ENCODE assay signal across 42 mouse cellular contexts in the genomic region with DNA sequence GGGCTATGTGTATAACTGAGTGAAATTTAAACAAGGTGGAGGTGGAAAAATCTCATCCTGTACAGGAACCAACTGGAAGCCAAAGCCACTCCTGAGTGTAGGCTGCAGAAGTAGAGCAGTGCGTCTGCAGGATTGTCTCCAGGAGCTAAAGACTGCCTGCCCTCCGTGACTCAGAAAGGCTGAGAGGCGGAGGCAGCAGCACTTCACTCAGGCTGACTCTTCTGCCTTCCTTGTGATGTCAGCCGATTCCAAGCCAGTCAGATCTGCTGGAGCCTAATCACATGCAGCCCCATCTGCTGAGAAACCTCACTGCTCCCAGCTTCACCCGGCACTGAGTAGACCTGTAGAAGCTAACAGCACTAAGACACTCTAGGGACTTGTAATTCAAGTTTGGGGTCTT. TPM values are rescaled to one million over a fixed set of nuclear protein-coding genes. Genes with fewer than 3 reads are reported as not detected.
"Had no signal": no experiment of that assay in that cellular context is flagged by ENCODE, and none has a peak within 500 bp of the region (broad histone marks: within the 10 kb centered on the region; RNA-seq: fewer than 3 reads in every experiment).

No protein-coding gene starts in this region.

- H3K27ac ChIP-seq: heart, adult 2 months; heart, embryonic 13.5 days; heart, embryonic 15.5 days; hindbrain, embryonic 10.5 days; hindbrain, embryonic 13.5 days; hindbrain, embryonic 15.5 days; hindbrain, postnatal 0 days; kidney, embryonic 15.5 days; kidney, postnatal 0 days; limb, embryonic 13.5 days; limb, embryonic 15.5 days; liver, embryonic 12.5 days; liver, embryonic 14.5 days had no signal

- DNase-seq: forebrain, postnatal 0 days; gastrocnemius, postnatal 14 days; gastrocnemius, postnatal 36 days; heart, adult 11 months; heart, adult 2 months; heart, postnatal 14 days; heart, postnatal 36 days; kidney, adult 11 months; kidney, adult 2 months; kidney, adult 9 months; kidney, postnatal 14 days; kidney, postnatal 36 days; layer of hippocampus, adult 9-11 months; layer of hippocampus, postnatal 36 days had no signal

- H3K4me2 ChIP-seq: heart, embryonic 11.5 days; heart, embryonic 13.5 days; heart, embryonic 15.5 days; hindbrain, embryonic 13.5 days; hindbrain, embryonic 15.5 days; kidney, embryonic 15.5 days; limb, embryonic 13.5 days; limb, embryonic 15.5 days; liver, embryonic 12.5 days had no signal

- ATAC-seq: forebrain, postnatal 0 days; hindbrain, postnatal 0 days; intestine, embryonic 16.5 days; liver, embryonic 12.5 days had no signal

- H3K27me3 ChIP-seq: heart, embryonic 13.5 days; heart, embryonic 15.5 days; hindbrain, embryonic 13.5 days; hindbrain, embryonic 15.5 days; kidney, embryonic 15.5 days; limb, embryonic 13.5 days; limb, embryonic 15.5 days; liver, embryonic 12.5 days had no signal

- H3K9ac ChIP-seq: forebrain, postnatal 0 days; heart, embryonic 13.5 days; heart, embryonic 15.5 days; hindbrain, embryonic 13.5 days; hindbrain, embryonic 15.5 days; kidney, embryonic 15.5 days; limb, embryonic 13.5 days; limb, embryonic 15.5 days; liver, embryonic 12.5 days; liver, embryonic 14.5 days had no signal

- H3K4me1 ChIP-seq: heart, embryonic 13.5 days; heart, embryonic 15.5 days; hindbrain, embryonic 10.5 days; hindbrain, embryonic 13.5 days; hindbrain, embryonic 15.5 days; kidney, embryonic 15.5 days; limb, embryonic 13.5 days; limb, embryonic 15.5 days; liver, embryonic 12.5 days had no signal

- H3K9me3 ChIP-seq: heart, embryonic 13.5 days; heart, embryonic 15.5 days; hindbrain, embryonic 10.5 days; hindbrain, embryonic 13.5 days; hindbrain, embryonic 15.5 days; kidney, embryonic 15.5 days; limb, embryonic 13.5 days; limb, embryonic 15.5 days; liver, embryonic 12.5 days had no signal

- H3K4me3 ChIP-seq: heart, adult 2 months; heart, embryonic 13.5 days; heart, embryonic 15.5 days; hindbrain, embryonic 10.5 days; hindbrain, embryonic 13.5 days; hindbrain, embryonic 15.5 days; kidney, embryonic 15.5 days; limb, embryonic 13.5 days; limb, embryonic 15.5 days; liver, embryonic 12.5 days had no signal

RNA-seq across cellular contexts. Expression of a gene that starts 8.7 kb away (rescaled TPM):
- total RNA-seq: gastrocnemius, adult 18-20 months; gastrocnemius, adult 8-10 months; gastrocnemius, postnatal 14 days; gastrocnemius, postnatal 36 days; heart, adult 2 months; heart, postnatal 14 days; heart, postnatal 36 days; hindbrain, postnatal 0 days; layer of hippocampus, adult 18-20 months; layer of hippocampus, adult 8-10 months; left cerebral cortex, postnatal 14 days had no signal
- polyA plus RNA-seq: forebrain, postnatal 0 days; gonadal fat pad, adult 2 months; heart, adult 2 months; heart, embryonic 11.5 days; heart, embryonic 13.5 days; heart, embryonic 15.5 days; heart, postnatal 0 days; hindbrain, embryonic 10.5 days; hindbrain, embryonic 13.5 days; hindbrain, embryonic 15.5 days; hindbrain, postnatal 0 days; intestine, embryonic 14.5 days; intestine, embryonic 16.5 days; kidney, adult 2 months; kidney, embryonic 15.5 days; kidney, postnatal 0 days; large intestine, adult 2 months; limb, embryonic 11.5 days; limb, embryonic 13.5 days; limb, embryonic 15.5 days; liver, adult 2 months; liver, embryonic 12.5 days; liver, embryonic 14.5 days had no signal

RNA-seq across cellular contexts. Expression of a gene that starts 11.0 kb away (rescaled TPM):
- total RNA-seq: gastrocnemius, adult 18-20 months; gastrocnemius, adult 8-10 months; gastrocnemius, postnatal 14 days; gastrocnemius, postnatal 36 days; heart, adult 2 months; heart, postnatal 14 days; heart, postnatal 36 days; hindbrain, postnatal 0 days; layer of hippocampus, adult 18-20 months; left cerebral cortex, postnatal 14 days; left cerebral cortex, postnatal 36 days; liver, adult 2 months had no signal
- polyA plus RNA-seq: forebrain, postnatal 0 days; heart, adult 2 months; heart, embryonic 13.5 days; heart, embryonic 15.5 days; heart, postnatal 0 days; hindbrain, embryonic 13.5 days; hindbrain, postnatal 0 days; intestine, embryonic 14.5 days; intestine, embryonic 16.5 days; kidney, adult 2 months; kidney, embryonic 15.5 days; kidney, postnatal 0 days; large intestine, adult 2 months; limb, embryonic 13.5 days; limb, embryonic 15.5 days; liver, adult 2 months; liver, embryonic 12.5 days; liver, embryonic 14.5 days had no signal

RNA-seq across cellular contexts. Expression of a gene that starts 37.0 kb away (rescaled TPM):
- total RNA-seq: forebrain, postnatal 0 days; gastrocnemius, adult 18-20 months; gastrocnemius, adult 8-10 months; gastrocnemius, postnatal 14 days; gastrocnemius, postnatal 36 days; heart, adult 2 months; heart, postnatal 14 days; heart, postnatal 36 days; hindbrain, postnatal 0 days; layer of hippocampus, adult 18-20 months; layer of hippocampus, adult 8-10 months; layer of hippocampus, postnatal 14 days; layer of hippocampus, postnatal 36 days; left cerebral cortex, postnatal 14 days; left cerebral cortex, postnatal 36 days; liver, adult 2 months had no signal
- polyA plus RNA-seq: forebrain, postnatal 0 days; frontal cortex, adult 2 months; heart, embryonic 11.5 days; heart, embryonic 13.5 days; heart, embryonic 15.5 days; heart, postnatal 0 days; hindbrain, embryonic 10.5 days; hindbrain, embryonic 13.5 days; hindbrain, embryonic 15.5 days; hindbrain, postnatal 0 days; intestine, embryonic 14.5 days; intestine, embryonic 16.5 days; kidney, embryonic 15.5 days; kidney, postnatal 0 days; large intestine, adult 2 months; limb, embryonic 11.5 days; limb, embryonic 13.5 days; limb, embryonic 15.5 days; liver, adult 2 months; liver, embryonic 12.5 days; liver, embryonic 14.5 days had no signal

RNA-seq across cellular contexts. Expression of a gene that starts 43.4 kb away (rescaled TPM):
- total RNA-seq: forebrain, postnatal 0 days; gastrocnemius, adult 18-20 months; gastrocnemius, adult 8-10 months; gastrocnemius, postnatal 14 days; gastrocnemius, postnatal 36 days; heart, adult 2 months; heart, postnatal 14 days; heart, postnatal 36 days; layer of hippocampus, adult 18-20 months; layer of hippocampus, postnatal 14 days; left cerebral cortex, postnatal 14 days; liver, adult 2 months had no signal
- polyA plus RNA-seq: heart, adult 2 months; heart, embryonic 11.5 days; heart, embryonic 13.5 days; heart, embryonic 15.5 days; heart, postnatal 0 days; hindbrain, embryonic 10.5 days; intestine, embryonic 14.5 days; kidney, adult 2 months; large intestine, adult 2 months; limb, embryonic 13.5 days; limb, embryonic 15.5 days; liver, adult 2 months; liver, embryonic 12.5 days; liver, embryonic 14.5 days had no signal
